Mouse (Mus musculus) stomach, postnatal 0 days (tissue): ENCODE results near the gene Tmem217. TPM values are rescaled to one million over a fixed set of nuclear protein-coding genes. Genes with fewer than 3 reads are reported as not detected.

Source experiments
- ATAC-seq: fragments of 200-750 bp; cut with Nextera tagmentation; 2 replicates; pipeline ENCODE4 v1.8.0; 2017; ENCODE audit not compliant: low FRiP score, low TSS enrichment
- DNase-seq: peaks from one replicate; pipeline ENCODE4 v3.0.0-alpha.2; 2016; ENCODE audit warnings: low spot score
- H3K27ac ChIP-seq: fragments of 300-500 bp; sonication (generic); replicated peaks from 2 replicates; pipeline ENCODE4 v1.5.1; 2014; ENCODE audit warnings: mild to moderate bottlenecking, control low read depth
- H3K27me3 ChIP-seq: fragments of 300-500 bp; sonication (generic); 2 replicates; pipeline ENCODE4 v1.6.1; 2014; ENCODE audit warnings: low read length; ENCODE audit not compliant: control insufficient read depth, insufficient read depth
- H3K36me3 ChIP-seq: fragments of 300-500 bp; sonication (generic); 2 replicates; pipeline ENCODE4 v1.6.1; 2014; ENCODE audit warnings: low read length, mixed read lengths; ENCODE audit not compliant: control insufficient read depth, insufficient read depth
- H3K4me1 ChIP-seq: fragments of 300-500 bp; sonication (generic); replicated peaks from 2 replicates; pipeline ENCODE4 v1.6.1; 2014; ENCODE audit warnings: antibody characterized with exemption; ENCODE audit not compliant: control insufficient read depth, insufficient read depth
- H3K4me2 ChIP-seq: fragments of 300-500 bp; sonication (generic); replicated peaks from 2 replicates; pipeline ENCODE4 v1.6.1; 2014; ENCODE audit warnings: low read depth, mild to moderate bottlenecking, control low read depth, moderate library complexity
- H3K4me3 ChIP-seq: fragments of 300-500 bp; sonication (generic); 2 replicates; pipeline ENCODE4 v1.5.1; 2014; ENCODE audit warnings: low read depth, low read length, control low read depth
- H3K9ac ChIP-seq: fragments of 300-500 bp; sonication (generic); 2 replicates; pipeline ENCODE4 v1.6.1; 2014; ENCODE audit warnings: mild to moderate bottlenecking, low read length, control low read depth, mixed read lengths
- H3K9me3 ChIP-seq: fragments of 300-500 bp; sonication (generic); 2 replicates; pipeline ENCODE4 v1.6.1; 2016; ENCODE audit warnings: low read length; ENCODE audit not compliant: control insufficient read depth
- CTCF ChIP-seq: IDR thresholded peaks from 2 replicates; pipeline ENCODE4 v1.5.1; 2016; ENCODE audit warnings: antibody characterized with exemption, low read depth, mild to moderate bottlenecking, moderate library complexity
- EP300 ChIP-seq: optimal IDR thresholded peaks from 2 replicates; pipeline ENCODE3; 2016; ENCODE audit warnings: antibody characterized with exemption
- WGBS: fragments of 180-500 bp; shearing (Covaris S2); extraction: QIAGEN DNeasy Blood & Tissue Kit; methylation state at CpG from one replicate; pipeline ENCODE4 v1.1.7; 2014; 5-methylcytosine and 5-hydroxymethylcytosine counted together
- polyA plus RNA-seq: library from polyadenylated mRNA; unstranded; fragments of >200 nt; fragmentation: Nextera tagmentation; extraction: Ambion mirVana; gene quantifications from 2 replicates; pipeline ENCODE4 v1.2.1, GENCODE M21; 2015

Gene Tmem217
- polyA plus RNA-seq, 1 experiment from 2014 or later, result 0.42 TPM

- H3K9ac ChIP-seq, result no peak overlapping the region
- no peaks in the 10 kb centered on the region for H3K27me3 ChIP-seq
- peaks cover 13% of the 10 kb centered on the region; the same call in 1 of the 2 replicates for H3K36me3 ChIP-seq
- no peak overlapping the region for H3K4me2 ChIP-seq
- ATAC-seq (peak; percentile 77), DNase-seq (peak; percentile 41)
- TF ChIP-seq CTCF (no peak), EP300 (no peak)
- H3K9me3 ChIP-seq, result no peaks in the 10 kb centered on the region
- H3K27ac ChIP-seq, result no peak overlapping the region
- H3K4me3 ChIP-seq, result no peak overlapping the region
- 51% methylated on average over 4 of the region's 4 CpGs for WGBS
- no peaks in the 10 kb centered on the region for H3K4me1 ChIP-seq
These were observed 27.5 kb upstream of the Tmem217 start for GRCm38 (mm10) chr17:29579579-29580126.

GRCm38 (mm10) chr17:29569831-29570230, 17.6 kb upstream of the Tmem217 start:
- Histone ChIP-seq H3K27me3 (no peaks in the 10 kb centered on the region), H3K27ac (no peak overlapping the region), H3K4me2 (no peak overlapping the region), H3K36me3 (peaks cover 13% of the 10 kb centered on the region; the same call in 1 of the 2 replicates), H3K4me1 (no peaks in the 10 kb centered on the region), H3K4me3 (no peak overlapping the region), H3K9me3 (no peaks in the 10 kb centered on the region), H3K9ac (no peak overlapping the region)
- DNase-seq (no peak), ATAC-seq (no peak)
- TF ChIP-seq CTCF (no peak), EP300 (no peak)
- 90% methylated on average over 6 of the region's 6 CpGs for WGBS

DNA sequence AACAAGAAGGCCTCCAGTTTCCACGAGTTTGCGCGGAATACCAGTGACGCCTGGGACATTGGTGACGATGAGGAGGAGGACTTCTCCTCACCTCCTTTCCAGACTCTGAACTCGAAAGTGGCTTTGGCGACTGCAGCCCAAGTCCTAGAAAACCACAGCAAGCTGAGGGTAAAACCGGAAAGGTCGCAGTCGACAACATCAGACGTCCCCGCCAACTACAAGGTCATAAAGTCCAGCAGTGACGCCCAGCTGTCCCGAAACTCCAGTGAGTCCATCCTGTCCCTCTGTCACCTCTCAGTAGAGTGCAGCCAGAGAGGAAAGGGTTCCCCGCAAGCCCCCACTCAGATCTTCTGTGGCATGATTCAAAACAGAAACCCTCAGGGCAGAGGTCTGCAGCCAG, 16.2 kb upstream of the Tmem217 start:
- no peak for DNase-seq
- H3K27ac ChIP-seq, result no peak overlapping the region
- no peaks in the 10 kb centered on the region for H3K27me3 ChIP-seq
- no peak for ATAC-seq
- no peak overlapping the region for H3K9ac ChIP-seq
- no peak overlapping the region for H3K4me3 ChIP-seq
- no peak overlapping the region for H3K4me2 ChIP-seq
- WGBS, result 88% methylated on average over 15 of the region's 15 CpGs
- H3K4me1 ChIP-seq, result no peaks in the 10 kb centered on the region
- TF ChIP-seq EP300 (no peak), CTCF (no peak)
- no peaks in the 10 kb centered on the region for H3K9me3 ChIP-seq
- H3K36me3 ChIP-seq, result peaks cover 9% of the 10 kb centered on the region; the same call in 1 of the 2 replicates

GRCm38 (mm10) chr17:29565521-29565920, 13.3 kb upstream of the Tmem217 start:
- no peaks in the 10 kb centered on the region for H3K4me1 ChIP-seq

DNA sequence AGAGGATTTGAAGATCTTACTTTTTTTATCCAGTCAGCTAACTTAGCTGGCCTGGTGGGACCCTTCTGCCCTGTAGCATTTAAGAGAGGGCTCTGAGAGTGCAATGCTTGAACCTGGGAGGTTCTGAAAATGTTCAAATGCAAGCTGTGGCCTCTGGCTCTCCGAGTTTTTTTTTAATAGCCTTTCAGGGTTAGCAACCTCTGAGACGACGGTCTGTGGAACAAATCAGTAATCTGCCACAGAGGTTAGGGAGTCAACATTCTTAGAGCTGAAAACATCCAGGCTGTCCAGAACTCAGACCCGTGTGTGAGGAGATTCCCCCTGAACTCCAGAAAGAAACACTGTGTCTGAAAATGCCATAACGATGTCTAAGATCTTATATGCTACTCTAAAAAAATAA, 6.3 kb upstream of the Tmem217 start:
- DNase-seq, result no peak
- no peaks in the 10 kb centered on the region for H3K4me1 ChIP-seq
- TF ChIP-seq CTCF, result no peak
- TF ChIP-seq EP300, result no peak

More at GRCm38 (mm10) chr17:29565521-29565920, 13.3 kb upstream of the Tmem217 start:
- no peak overlapping the region for H3K9ac ChIP-seq
- no peak overlapping the region for H3K4me2 ChIP-seq
- H3K27me3 ChIP-seq, result no peaks in the 10 kb centered on the region
- ATAC-seq (no peak), DNase-seq (no peak)
- H3K4me3 ChIP-seq, result no peak overlapping the region
- no peaks in the 10 kb centered on the region for H3K9me3 ChIP-seq
- no peaks in the 10 kb centered on the region; the same call in 1 of the 2 replicates for H3K36me3 ChIP-seq
- TF ChIP-seq EP300 (no peak), CTCF (no peak)
- WGBS, result 96% methylated on average over 5 of the region's 5 CpGs
- H3K27ac ChIP-seq, result no peak overlapping the region

GRCm38 (mm10) chr17:29556893-29557292, 4.7 kb upstream of the Tmem217 start:
- Histone ChIP-seq H3K27me3 (no peaks in the 10 kb centered on the region), H3K4me2 (no peak overlapping the region), H3K4me3 (no peak overlapping the region), H3K36me3 (no peaks in the 10 kb centered on the region), H3K4me1 (no peaks in the 10 kb centered on the region), H3K27ac (peak overlapping the region; percentile 61; the same call in 1 of the 2 replicates), H3K9me3 (no peaks in the 10 kb centered on the region), H3K9ac (peak overlapping the region; percentile 4; the same call in 1 of the 2 replicates)
- DNase-seq (peak; percentile 77), ATAC-seq (peak; percentile 83)
- TF ChIP-seq CTCF, result no peak
- TF ChIP-seq EP300, result no peak
- 34% methylated on average over 7 of the region's 7 CpGs for WGBS

More for the DNA sequence above, 6.3 kb upstream of the Tmem217 start:
- Histone ChIP-seq H3K9ac (no peak overlapping the region), H3K9me3 (no peaks in the 10 kb centered on the region), H3K4me3 (no peak overlapping the region), H3K27me3 (no peaks in the 10 kb centered on the region), H3K27ac (no peak overlapping the region), H3K4me2 (no peak overlapping the region), H3K36me3 (no peaks in the 10 kb centered on the region)
- ATAC-seq, result no peak
- 64% methylated on average over 5 of the region's 5 CpGs for WGBS
